Mouse (Mus musculus): ENCODE measurements around the gene Uba1. TPM values are rescaled to one million over a fixed set of nuclear protein-coding genes. Genes with fewer than 3 reads are reported as not detected.
"Not testable (repeated sequence)": the region's sequence is repeated elsewhere in the genome, so short reads cannot be mapped to it uniquely, and the experiment has no call there.

Uba1 gene
- total RNA-seq, 2 experiments from 2014 or later, result 138 to 146 TPM

GRCm38 (mm10) chrX:20705083-20705402 lies 46.9 kb downstream of the Uba1 start:
- DNase-seq (ENCODE audit: low spot score), result no peak

DNA sequence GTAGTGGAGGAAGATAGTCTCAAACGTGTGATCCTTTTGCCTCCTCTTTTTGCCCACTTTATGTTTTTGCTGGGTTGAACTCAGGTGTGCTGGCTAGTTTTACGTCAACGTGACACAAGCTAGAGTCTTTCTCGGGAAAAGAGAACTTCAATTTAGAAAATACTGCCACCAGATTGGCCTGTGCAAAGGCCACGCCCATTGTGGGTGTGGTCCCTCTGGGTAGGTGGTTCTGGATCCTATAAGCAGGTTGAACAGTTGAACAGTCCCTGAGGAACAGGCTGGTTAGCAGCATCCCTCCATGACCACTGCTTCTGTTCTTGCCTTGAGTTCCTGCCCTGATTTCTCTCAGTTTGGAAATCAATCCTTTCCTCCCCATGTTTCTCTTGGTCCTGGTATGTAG lies 70.6 kb downstream of the Uba1 start:
- DNase-seq (ENCODE audit: low spot score), result no peak

DNA sequence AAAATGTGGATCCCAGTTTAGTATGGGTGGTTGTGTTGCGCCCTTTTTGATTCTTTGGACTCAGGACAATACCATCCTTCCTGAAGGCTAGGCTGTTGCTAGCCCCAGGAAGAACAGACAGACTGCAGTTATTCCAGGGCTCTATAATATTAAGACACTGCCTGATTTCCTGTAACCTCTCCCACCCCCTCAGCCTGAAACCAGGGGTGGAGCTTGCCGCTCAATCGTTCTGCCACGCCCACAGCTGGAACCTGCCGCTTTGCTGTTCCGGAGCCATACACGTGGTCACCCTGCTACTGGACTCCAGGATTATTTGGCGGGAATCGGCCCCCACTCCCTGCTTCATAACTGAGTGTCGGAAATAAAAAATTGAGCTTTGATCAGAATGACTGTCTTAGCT lies 71.9 kb downstream of the Uba1 start:
- DNase-seq (ENCODE audit: low spot score), result not testable (repeated sequence)

Other genes starting within 250 kb of the Uba1 start
- gene Jade3, start 232.6 kb upstream of the Uba1 start, total RNA-seq (2021), result under 1 TPM; 0.43 TPM
- under 1 TPM in 1 of 2 experiments, not detected in 1; 0.31 TPM for gene Rgn, start 108.5 kb upstream of the Uba1 start, total RNA-seq (2021)
- gene Rbm10, start 40.8 kb upstream of the Uba1 start, total RNA-seq (2021), result 10 to 100 TPM in 1 of 2 experiments, 1 to 10 TPM in 1; 10.0 to 11.2 TPM
- 100 to 1,000 TPM; 421 to 423 TPM for gene Ndufb11, start 40.7 kb upstream of the Uba1 start, total RNA-seq (2021)
- 100 to 1,000 TPM; 103 to 117 TPM for gene Cdk16, start 29.6 kb downstream of the Uba1 start, total RNA-seq (2021)
- 1 to 10 TPM; 1.5 to 2.3 TPM for gene Usp11, start 45.6 kb downstream of the Uba1 start, total RNA-seq (2021)
- 10 to 100 TPM; 93.9 to 96.8 TPM for gene Araf, start 139.5 kb downstream of the Uba1 start, total RNA-seq (2021)
- gene Timp1, start 211.8 kb downstream of the Uba1 start, total RNA-seq (2021), result 1 to 10 TPM in 1 of 2 experiments, under 1 TPM in 1; 0.62 to 1.7 TPM